Mouse (Mus musculus): ENCODE results near the gene Pard6a.

The Pard6a gene

DNA sequence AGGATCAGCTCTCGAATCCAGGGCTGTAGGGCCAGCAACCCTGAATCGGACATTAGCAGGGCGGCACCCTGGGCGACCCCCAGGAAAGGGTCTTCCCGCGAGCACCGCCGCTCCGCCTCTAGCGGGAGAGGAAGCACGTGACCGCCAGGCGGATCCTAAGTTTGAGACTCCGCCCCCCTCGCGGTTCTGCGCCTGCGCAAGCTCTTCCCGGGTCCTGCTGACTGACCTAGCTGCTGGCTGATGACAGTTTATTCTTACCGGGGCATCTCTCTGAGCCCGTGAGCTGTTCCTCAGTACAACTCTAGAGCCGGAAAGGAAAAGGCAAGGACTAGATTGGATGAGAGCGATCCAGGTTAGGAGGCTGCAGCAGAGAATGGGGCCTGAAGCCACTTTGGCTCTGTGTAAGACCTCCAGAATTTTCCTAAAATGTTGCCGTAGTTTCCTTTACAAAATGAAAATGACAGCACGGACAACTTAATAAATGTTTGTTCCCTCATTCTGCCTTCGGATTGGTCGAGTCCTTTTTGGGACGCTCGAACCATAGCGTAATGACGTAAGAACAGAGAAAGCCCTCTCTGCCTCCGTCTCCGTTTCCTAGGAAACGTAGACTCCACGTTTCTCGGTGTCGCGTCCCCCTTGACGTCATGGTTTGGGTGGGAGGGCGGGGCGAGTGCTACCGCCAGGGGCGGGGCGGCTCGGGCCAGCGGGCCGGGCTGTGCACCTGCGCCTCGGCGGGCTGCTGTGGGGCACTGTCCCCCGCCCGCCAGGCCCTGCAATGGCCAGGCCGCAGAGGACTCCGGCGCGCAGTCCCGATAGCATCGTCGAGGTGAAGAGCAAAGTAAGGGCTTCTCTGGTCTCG, at the start of gene Pard6a, which contains the start of gene Acd:
TSS of gene Pard6a (plus strand) at position 183 of the 859 bp plus-strand sequence.
TSS of gene Acd (minus strand) at position 137 of the 859 bp plus-strand sequence.
- peak; percentile 96 to 97 for DNase-seq

DNA sequence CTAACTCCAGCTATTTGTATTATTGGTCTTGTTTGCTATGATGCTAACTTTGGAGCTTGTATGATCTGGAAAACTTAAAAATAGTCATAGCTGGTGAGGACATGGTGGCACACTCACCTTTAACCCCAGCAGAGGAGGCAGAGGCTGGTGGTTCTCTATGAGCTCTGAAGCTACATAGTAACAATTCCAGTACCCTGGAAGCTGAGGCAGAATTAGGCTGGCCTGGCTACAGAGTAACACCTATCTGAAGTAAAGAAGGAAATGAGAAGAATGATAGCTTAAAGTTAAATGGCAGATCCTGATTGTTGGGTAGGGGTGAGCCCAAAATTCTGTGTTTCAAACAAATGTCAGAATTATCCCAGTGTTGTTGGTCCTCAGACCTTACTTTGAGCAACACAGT, 43.3 kb upstream of the Pard6a start:
- no peak for DNase-seq

DNA sequence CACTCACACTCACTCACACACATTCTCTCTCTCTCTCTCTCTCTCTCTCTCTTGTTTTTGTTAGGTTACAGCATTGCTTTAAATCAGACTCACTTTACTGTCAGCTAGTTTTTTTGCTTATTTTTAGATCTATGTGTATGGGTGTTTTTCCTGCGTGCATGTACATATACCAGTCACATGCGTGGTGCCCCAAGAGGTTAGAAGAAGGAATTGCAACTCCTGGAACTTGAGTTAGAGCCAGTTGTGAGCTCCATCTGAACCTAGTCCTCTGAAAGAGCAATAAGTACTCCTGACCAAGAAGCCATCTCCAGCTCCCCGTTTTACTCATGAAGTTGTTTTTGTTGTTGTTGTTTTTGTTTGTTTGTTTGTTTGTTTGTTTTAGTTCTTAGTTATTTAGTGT, 39.8 kb upstream of the Pard6a start:
- no peak for DNase-seq

DNA sequence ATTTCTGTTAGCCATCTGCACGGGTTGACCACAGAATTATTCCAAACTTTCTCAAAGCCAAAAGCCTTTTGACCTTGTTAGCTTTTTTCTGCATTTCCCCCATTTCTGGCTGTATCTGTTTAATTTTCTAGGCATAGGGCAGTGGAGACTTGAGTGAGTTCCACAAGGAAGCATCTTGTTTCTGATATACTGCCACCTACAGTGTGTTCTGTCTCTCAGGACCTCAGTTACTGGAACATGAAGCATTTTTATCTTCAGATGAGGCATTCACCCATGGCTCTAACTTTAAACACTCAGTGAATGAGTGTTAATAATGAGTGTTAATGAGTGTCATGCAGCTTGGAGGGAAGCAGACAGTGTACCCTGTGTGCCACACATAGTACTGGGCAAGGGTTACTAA, 23.1 kb upstream of the Pard6a start:
- DNase-seq, result no peak

DNA sequence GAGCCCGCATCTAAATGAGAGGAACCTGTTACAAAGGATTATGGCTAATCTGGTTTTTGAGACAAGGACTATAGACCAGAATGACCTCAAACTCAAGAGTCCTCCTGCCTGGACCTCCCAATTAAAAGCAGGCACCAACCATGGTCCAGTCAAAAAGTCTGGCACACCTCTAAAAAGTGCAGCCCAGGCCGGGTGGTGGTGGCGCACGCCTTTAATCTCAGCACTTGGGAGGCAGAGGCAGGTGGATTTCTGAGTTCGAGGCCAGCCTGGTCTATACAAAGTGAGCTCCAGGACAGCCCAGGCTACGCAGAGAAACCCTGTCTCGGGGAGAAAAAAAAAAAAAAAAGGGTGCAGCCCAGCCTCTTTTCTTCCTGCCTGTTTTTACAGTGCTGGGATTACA, 15.6 kb upstream of the Pard6a start:
- peak in 1 of 2 experiments; percentile 54 for DNase-seq

DNA sequence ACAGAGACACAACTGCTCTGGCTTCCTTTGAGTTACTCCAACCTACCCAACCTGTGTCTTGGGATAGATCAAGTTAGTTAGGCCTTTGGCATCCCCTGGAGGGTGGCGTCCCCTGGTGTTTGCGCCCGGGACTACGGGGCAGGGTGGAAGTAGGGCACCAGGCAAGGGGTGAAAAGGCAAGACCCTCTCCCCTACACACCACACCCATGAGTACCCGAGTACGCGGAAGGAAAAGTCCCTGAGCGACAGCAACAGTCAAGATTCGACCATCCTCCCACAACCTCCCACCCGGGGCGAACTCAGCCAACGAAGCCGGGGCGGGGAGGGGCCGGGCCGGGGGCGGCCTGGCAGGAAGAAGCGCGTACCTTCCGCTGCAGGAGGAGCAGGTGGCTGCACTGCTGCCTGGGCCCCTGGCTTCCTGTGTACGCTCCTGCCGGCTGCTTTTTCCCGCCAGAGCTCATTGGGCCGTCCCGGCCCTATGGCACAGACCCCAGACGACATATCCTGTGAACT, 15.1 kb upstream of the Pard6a start, which contains the start of gene Carmil2:
TSS of gene Carmil2 (plus strand) at position 479 of the 513 bp plus-strand sequence.
- peak; percentile 96 to 98 for DNase-seq

DNA sequence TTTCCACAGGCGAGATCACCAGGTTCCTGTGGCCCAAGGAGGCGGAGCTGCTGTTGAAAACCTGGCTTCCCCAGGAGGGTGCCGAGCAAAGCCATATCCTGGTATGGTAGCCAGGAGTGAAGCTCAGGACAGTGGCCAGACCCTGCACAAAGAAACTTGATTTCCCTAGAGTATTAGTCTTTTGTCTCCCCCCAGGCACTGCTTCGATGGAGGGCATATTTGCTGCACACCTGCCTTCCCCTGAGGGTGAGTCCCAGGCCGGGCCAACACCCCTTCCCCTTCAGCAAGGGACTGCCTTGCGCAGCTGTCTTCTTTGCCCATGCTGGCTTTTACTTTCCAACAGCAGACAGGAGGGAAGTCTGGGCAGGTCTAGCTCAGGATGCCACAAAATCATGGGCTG, 14.4 kb upstream of the Pard6a start:
- DNase-seq, result peak; percentile 56 to 68

DNA sequence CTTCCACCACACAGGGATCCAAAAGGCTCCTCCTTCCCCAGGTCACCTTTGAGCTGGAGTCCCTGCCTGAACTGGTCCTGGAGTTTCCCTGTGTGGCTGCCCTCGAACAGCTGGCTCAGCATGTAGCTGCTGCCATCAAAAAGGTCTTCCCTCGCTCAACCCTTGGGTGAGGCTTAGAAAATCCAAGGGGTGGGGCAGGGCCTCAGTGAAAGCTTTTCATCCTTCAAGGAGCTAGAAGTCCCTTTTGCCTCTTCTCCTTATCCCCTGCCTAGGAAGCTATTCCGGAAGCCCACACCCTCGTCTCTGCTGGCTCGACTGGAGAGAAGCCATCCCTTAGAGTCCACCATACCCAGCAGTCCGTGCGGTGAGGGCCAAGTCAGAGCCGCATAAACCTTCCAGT, 13.4 kb upstream of the Pard6a start:
- peak in 1 of 2 experiments; percentile 32 for DNase-seq

DNA sequence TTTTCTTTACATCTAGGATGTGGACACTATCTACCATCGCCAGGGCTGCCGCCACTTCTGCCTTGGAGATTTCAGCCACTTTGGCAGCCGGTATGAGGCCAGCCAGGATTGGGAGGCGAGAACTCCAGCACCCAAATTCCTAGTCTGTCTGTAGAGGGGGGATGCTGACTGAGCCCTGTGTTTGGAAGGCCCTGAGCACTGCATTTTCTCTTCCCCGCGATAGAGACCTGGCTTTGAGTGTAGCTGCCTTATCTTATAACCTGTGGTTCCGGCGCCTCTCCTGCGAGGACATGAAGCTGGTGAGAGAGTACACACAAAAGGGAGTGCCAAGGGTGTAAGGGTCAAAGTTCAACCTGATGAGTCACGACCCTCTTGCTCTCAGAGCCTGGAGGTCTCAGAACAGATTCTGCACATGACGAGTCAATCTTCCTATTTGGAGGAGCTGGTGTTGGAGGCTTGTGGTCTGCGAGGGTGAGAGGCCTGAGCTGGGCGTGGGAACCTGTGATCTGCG, 12.7 kb upstream of the Pard6a start:
- peak in 1 of 2 experiments; percentile 12 for DNase-seq

DNA sequence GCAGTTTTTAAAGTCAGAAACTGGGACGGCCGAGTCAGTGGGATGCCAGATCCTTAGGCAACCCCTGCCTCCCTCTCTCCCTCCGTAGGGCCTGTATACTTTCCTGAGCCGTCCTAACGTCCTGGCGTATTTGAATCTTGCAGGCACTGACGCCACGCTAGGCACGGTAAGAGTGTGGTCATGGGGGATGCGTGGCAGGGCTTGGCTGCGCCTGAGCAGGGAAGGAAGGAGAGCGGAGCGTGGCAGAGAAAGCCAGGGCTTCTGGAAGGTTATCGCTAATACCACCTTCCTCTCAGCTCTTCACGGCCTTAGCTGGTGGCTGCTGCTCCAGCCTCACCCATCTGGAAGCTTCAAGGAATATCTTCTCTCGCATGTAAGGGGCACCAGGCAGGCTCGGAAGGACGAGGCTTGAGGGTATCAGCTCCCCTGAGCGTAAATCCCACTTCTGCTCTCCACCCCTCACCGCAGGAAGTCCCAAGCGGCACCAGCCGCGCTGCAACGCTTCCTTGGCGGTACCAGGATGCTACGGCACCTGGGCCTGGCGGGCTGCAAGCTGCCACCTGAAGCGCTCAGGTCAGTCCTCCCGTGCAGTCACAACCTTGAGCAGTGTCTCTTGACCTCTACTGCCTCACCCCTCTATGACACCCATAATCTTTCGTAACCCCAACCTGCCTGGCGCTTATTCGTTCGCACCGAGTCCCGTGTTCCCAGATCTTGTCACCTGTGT, 11.5 kb upstream of the Pard6a start:
- DNase-seq, result peak in 1 of 2 experiments; percentile 21

DNA sequence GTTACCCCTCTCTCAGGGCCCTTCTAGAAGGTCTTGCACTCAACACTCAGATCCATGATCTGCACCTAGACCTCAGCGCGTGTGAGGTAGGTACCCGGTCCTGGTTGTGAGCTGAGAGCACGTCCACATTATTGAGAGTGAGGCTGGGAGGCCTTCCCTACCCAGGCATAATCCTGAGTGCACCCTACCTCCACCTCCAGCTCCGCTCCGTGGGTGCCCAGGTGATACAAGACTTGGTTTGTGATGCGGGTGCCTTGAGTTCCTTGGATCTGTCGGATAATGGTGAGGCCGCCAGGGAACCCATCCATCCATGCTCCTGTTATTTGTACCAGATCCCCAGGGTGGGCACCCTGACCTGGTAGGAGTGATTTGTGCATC, 11.0 kb upstream of the Pard6a start:
- no peak for DNase-seq

DNA sequence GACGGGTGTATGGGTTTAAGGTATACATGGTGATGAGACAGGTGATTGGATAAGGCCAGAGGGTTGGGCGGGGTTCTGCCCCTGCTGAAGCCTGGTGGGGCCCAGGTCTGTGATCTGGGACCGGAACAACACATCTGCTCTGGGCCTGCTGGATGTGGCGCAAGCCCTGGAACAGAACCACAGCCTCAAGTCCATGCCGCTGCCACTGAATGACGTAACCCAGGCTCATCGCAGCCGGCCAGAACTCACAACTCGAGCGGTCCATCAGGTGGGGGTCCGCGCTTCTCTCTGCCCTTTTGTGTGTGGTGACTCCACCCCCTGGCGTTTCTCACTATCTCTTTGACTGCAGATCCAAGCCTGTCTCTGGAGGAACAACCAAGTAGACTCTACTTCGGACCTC, 10.0 kb upstream of the Pard6a start:
- no peak for DNase-seq

DNA sequence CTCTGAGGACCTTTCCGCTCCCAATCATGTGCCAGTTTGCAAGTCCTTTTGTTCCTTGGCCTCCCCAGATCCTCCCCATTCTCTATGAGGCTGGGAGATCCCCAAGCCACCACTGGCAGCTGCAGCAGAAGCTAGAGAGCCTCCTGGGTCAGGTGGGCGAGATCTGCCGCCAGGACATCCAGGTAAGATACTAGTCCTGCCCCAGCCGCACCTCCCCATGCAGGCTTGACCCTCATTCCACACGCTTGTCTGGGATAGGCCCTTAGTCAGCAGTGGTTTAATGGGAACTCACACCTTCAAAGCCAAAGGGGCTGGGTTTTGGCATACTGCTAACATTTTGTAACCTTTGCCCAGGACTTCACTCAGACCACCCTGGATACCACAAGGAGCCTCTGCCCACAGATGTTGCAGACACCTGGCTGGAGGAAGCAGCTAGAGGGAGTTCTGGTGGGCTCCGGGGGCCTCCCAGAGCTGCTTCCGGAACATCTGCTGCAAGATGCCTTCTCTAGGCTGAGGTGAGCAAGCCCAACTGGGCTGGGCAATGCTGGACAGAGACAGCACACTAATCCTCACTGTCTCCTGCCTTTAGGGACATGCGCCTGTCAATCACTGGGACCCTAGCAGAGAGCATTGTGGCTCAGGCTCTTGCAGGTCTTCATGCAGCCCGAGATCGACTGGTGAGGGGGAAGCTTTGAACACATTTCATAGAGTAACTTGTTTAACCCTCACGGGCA, 8.3 kb upstream of the Pard6a start:
- DNase-seq, result no peak

DNA sequence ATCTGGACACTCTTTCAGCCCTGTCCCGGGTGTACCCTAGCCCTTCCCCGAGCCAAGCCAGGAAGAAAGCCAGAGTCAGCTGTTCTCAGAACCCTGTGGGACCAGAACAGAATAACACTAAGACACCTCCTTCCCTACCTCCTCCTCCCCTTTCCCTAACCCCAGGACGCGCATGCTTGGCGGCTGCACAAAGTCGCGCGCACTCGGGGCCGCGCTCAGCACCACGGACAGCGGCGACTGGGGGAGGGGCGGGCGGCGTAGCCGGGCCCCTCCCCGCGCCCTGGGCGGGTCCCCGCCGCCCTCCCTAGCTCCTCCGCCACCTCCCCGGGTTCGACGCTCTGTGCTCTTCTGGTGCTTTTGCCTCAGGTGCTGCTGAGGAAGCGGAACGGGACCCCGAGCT, 7.3 kb upstream of the Pard6a start:
- DNase-seq, result peak in 1 of 2 experiments; percentile 43

DNA sequence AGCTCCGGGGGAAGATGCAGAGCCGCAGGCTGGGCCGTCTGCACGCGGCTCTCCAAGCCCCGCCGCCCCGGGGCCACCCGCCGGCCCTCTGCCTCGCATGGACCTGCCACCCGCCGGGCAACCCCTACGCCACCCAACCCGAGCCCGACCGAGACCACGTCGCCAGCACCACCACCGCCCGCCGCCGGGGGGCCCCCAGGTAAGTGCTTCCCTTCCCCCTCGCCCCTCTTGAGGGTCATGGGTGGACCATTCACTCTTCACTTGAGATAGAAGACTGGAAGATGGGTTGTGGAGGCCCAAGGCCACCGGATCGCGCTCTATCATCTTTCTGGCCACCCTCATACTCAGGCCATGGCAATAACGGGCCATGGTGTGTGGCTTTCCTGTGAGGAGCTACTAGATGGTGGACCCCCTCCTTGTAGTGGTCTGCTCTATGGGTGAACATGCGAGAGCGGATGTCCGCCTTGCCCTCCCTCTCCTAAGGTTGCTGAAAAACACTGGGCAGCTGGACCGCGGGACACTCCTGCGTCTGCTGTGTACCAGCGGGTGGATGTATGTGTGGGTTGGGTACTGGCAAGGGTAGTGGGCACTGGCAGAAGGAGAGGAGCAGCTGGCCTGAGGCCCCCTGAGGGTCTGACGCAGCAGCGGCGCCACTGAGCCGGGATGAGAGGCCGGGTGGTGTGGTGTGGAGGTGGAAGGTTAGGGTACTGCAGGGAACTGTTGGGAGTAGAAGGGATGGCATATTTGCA, 6.7 kb upstream of the Pard6a start:
- peak in 1 of 2 experiments; percentile 24 for DNase-seq

DNA sequence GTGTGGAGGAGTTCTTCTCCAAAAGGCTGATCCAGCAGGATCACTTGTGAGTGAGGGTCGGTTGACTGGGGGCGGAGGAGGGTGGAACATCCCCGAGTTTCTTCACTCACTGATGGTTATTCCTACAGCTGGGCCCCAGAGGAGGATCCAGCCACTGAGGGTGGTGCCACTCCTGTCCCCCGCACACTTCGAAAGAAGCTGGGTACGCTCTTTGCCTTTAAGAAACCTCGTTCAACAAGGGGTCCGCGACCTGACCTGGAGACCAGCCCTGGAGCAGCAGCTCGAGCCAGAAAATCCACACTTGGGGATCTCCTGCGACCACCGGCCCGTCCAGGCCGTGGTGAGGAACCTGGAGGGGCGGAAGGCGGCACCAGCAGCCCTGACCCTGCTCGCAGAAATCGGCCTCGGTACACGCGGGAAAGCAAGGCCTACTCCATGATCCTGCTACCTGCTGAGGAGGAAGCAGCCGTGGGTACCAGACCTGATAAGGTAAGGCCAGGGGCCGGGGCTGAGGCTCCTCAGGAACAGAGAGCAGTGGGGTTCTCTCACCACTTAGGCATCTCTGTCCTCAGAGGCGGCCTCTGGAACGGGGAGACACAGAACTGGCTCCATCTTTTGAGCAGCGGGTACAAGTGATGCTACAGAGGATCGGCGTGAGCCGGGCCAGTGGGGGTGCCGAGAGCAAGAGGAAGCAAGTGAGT, 5.7 kb upstream of the Pard6a start:
- DNase-seq, result no peak

DNA sequence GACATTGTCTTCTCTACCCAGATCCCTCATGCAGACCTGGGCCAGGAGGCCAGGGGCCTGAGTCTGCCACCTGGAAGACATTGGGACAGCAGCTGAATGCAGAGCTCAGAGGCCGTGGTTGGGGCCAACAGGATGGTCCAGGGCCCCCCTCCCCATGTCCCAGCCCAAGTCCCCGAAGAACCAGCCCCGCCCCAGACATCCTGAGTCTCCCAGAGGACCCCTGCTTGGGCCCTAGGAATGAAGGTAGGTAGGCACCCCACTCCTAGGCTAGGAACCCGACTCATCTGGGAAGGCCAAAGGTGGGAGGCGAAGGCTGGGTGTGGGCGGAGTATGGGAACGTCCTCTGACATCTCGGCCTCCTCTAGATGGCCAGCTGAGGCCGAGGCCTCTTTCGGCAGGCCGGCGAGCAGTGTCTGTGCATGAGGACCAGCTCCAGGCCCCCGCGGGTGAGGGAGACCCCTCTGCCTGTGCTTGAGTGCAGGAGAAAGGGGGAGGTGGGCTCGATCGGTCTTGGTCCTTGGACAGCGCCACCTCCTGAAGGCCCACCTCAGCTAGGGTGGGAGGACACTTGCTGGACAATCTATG, 3.7 kb upstream of the Pard6a start:
- peak in 1 of 2 experiments; percentile 30 for DNase-seq

DNA sequence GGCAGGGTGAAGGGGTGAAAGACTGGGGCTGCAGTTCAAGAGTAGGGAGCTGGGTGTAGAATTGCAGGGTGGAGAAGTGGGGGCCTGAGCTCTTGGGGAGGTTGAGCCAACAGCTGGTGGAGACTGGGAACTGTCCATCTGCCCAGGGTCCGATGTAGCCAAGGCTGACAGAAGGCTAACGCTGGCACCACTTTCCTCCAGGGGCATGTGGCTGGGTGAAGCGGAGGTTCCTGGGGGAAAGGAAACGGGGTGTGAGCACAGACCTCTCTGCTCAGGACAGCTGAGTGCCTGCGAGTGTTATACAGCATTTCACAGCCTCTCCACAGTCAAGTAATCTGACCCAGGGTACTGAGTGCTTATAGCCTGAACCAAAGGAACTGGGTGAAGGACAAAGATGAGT, 2.2 kb upstream of the Pard6a start:
- DNase-seq, result no peak

DNA sequence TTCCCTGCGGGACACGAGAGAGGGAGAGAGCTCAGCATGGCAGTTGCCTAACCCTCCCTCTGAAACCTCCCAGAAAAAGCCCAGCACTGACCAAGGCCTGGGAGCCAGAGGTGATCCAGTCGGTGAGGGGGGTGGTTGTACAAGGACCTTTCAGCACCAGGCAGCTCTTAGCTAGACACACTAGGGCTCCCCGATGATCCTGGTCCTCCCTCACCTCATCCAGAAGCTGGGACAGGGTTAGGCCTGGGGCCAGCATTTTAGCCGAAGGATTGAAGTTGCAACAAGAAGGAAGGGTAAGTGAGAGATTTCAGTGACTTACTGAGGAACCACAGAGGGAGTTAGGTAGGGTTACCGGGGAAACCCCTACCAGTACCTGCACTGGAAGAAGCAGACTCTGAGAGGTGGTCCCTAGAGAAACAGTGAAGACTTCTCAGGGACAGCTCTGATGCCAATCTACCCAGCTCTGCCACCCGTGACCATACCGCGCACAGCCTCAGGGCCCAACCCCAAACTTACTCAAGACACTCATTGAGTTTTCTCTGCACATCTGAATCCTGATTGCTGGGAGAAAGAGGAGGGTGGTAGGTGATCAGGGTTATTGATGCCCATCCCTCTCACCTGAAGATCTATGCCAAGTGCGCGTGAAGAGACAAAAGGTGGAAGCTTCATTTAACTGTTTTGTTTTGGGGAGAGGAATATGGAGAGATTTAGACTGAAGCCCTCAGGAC, 1.3 kb upstream of the Pard6a start:
- DNase-seq, result no peak

DNA sequence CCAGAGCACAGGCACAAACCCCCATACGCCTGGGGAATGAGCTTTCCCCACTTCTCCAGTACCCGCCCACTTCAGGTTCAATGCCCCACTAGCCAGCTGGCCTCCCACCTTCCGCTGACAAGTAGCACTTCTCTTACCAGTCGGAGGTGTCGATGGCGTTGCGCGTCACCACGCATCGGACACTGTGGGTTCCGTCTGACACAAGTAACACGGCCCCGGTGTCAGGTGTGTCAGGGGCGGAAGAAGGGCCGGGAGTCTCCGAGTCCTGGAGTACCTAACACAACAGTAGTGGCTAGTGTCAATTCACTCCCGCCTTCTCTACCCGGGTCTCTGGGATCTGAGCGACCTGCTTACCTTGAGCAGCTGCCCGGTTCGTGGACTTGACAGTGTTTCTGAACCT, 382 bp upstream of the Pard6a start:
- DNase-seq, result peak in 1 of 2 experiments; percentile 67

Data from thymus, postnatal 36 days (tissue).